Mouse (Mus musculus) liver, adult 2 months (tissue): ENCODE results near the gene Slc12a8. TPM values are rescaled to one million over a fixed set of nuclear protein-coding genes. Genes with fewer than 3 reads are reported as not detected.

Source experiments
- DNase-seq: peaks from one replicate; pipeline ENCODE4 v3.0.0-alpha.2; 2011; ENCODE audit warnings: low read depth, low spot score; ENCODE audit errors: extremely low read depth
- H3K27ac ChIP-seq: fragments of 200-500 bp; replicated peaks from 2 replicates; pipeline ENCODE4 v1.5.1; 2012; ENCODE audit warnings: low read depth, mild to moderate bottlenecking, control low read depth, inconsistent platforms, low read length; ENCODE audit not compliant: insufficient read depth
- H3K27me3 ChIP-seq: fragments of 200-500 bp; 2 replicates; pipeline ENCODE4 v1.6.1; 2012; ENCODE audit warnings: mild to moderate bottlenecking, moderate library complexity, low read length, inconsistent platforms; ENCODE audit not compliant: control insufficient read depth, insufficient read depth
- H3K36me3 ChIP-seq: fragments of 200-500 bp; 2 replicates; pipeline ENCODE4 v1.6.1; 2012; ENCODE audit warnings: low read length, inconsistent platforms; ENCODE audit not compliant: control insufficient read depth, insufficient read depth
- H3K4me1 ChIP-seq: fragments of 200-500 bp; 2 replicates; pipeline ENCODE4 v1.6.1; 2011; ENCODE audit warnings: low read length; ENCODE audit not compliant: control insufficient read depth, insufficient read depth
- H3K4me3 ChIP-seq: fragments of 200-500 bp; 2 replicates; pipeline ENCODE4 v1.5.1; 2011; ENCODE audit warnings: low read depth, mild to moderate bottlenecking, control low read depth, low read length, moderate library complexity; ENCODE audit not compliant: insufficient read depth
- H3K79me2 ChIP-seq: fragments of 200-500 bp; 2 replicates; pipeline ENCODE4 v1.6.1; 2012; ENCODE audit warnings: inconsistent platforms, mild to moderate bottlenecking, low read length, moderate library complexity; ENCODE audit not compliant: control insufficient read depth, insufficient read depth
- H3K9ac ChIP-seq: fragments of 200-500 bp; 2 replicates; pipeline ENCODE4 v1.6.1; 2012; ENCODE audit warnings: low read depth, mild to moderate bottlenecking, control low read depth, inconsistent platforms, low read length
- CTCF ChIP-seq: fragments of 200-500 bp; IDR thresholded peaks from 2 replicates; pipeline ENCODE4 v1.5.1; 2011; ENCODE audit warnings: low read depth, low read length, control low read depth
- POLR2A ChIP-seq: fragments of 200-500 bp; IDR thresholded peaks from 2 replicates; pipeline ENCODE4 v1.6.1; 2011; ENCODE audit warnings: low read length, control low read depth; ENCODE audit not compliant: insufficient read depth; ENCODE audit errors: extremely low read depth
- WGBS: fragments of 180-500 bp; shearing (Covaris S2); methylation state at CpG from one replicate; pipeline ENCODE4 v1.1.7; 2018; 5-methylcytosine and 5-hydroxymethylcytosine counted together
- polyA plus RNA-seq: library from polyadenylated mRNA; depleted of rRNA; stranded (reverse); fragments of >200 nt; gene quantifications from 2 replicates; pipeline ENCODE4 v1.2.3, GENCODE M21; 2012; rRNA removed
- total RNA-seq: library from RNA; depleted of rRNA; stranded (reverse); fragments of >200 nt; gene quantifications from 2 replicates; pipeline ENCODE4 v1.2.3, GENCODE M21; 2014; rRNA removed

The Slc12a8 gene
- total and polyA plus RNA-seq, 2 experiments: 0.09 to 0.32 TPM

DNA sequence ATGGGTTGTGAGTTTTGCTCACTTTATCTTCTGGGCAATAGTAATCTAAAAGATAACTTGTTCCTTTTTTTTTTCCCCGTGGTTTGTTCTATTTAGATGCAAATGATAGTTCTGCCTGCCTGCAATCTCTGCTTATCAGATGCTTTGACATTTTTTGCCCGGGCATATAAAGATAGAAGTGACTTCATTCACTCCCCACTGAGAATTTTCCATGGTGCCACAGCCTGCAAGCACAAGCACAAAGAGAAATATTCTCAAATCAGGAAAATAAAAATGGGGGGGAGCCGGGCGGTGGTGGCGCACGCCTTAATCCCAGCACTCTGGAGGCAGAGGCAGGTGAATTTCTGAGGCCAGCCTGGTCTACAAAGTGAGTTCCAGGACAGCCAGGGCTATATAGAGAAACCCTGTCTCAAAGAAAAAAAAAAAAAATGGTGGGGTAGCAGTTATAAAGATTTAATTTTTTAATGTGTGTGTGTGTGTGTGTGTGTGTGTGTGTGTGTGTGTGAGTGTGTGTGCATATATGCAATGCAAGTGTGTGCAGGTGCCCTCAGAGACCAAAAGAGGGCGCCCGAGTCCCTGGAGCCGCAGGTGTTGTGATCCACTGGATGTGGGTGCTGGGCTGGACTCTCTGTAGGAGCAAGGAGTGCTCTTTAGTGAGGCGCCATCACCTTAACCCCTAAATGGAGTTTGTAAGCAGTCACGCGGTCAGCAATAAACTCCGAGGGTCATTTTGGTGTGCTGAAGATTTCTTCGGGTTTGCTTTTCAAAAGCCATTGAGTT, 189.2 kb downstream of the Slc12a8 start:
- WGBS: 94% methylated on average over 14 of the region's 14 CpGs
- TF ChIP-seq POLR2A (no peak), CTCF (no peak)

GRCm38 (mm10) chr16:33708031-33708430, 190.9 kb downstream of the Slc12a8 start:
- peaks cover 2% of the 10 kb centered on the region; the same call in 1 of the 2 replicates for H3K36me3 ChIP-seq
- H3K79me2 ChIP-seq: no peaks in the 10 kb centered on the region; the same call in 1 of the 2 replicates
- 83% methylated on average over 10 of the region's 10 CpGs for WGBS
- H3K27ac ChIP-seq: no peak overlapping the region
- no peak for TF ChIP-seq CTCF
- TF ChIP-seq POLR2A: no peak
- no peak for DNase-seq
- H3K4me3 ChIP-seq: no peak overlapping the region
- no peak overlapping the region for H3K9ac ChIP-seq
- H3K27me3 ChIP-seq: no peaks in the 10 kb centered on the region
- no peaks in the 10 kb centered on the region; the same call in 1 of the 2 replicates for H3K4me1 ChIP-seq

More for the DNA sequence above, 189.2 kb downstream of the Slc12a8 start:
- no peak overlapping the region for H3K27ac ChIP-seq
- DNase-seq: no peak
- H3K4me1 ChIP-seq: no peaks in the 10 kb centered on the region; the same call in 1 of the 2 replicates
- no peaks in the 10 kb centered on the region for H3K27me3 ChIP-seq
- H3K4me3 ChIP-seq: no peak overlapping the region
- no peaks in the 10 kb centered on the region; the same call in 1 of the 2 replicates for H3K79me2 ChIP-seq
- peaks cover 2% of the 10 kb centered on the region; the same call in 1 of the 2 replicates for H3K36me3 ChIP-seq
- H3K9ac ChIP-seq: no peak overlapping the region

- TF ChIP-seq POLR2A: no peak
- no peak for TF ChIP-seq CTCF
These were observed 191.7 kb downstream of the Slc12a8 start for GRCm38 (mm10) chr16:33708585-33709397.

More at GRCm38 (mm10) chr16:33708585-33709397, 191.7 kb downstream of the Slc12a8 start:
- WGBS: 94% methylated on average over 12 of the region's 12 CpGs
- Histone ChIP-seq H3K36me3 (peaks cover 2% of the 10 kb centered on the region; the same call in 1 of the 2 replicates), H3K27ac (no peak overlapping the region), H3K4me3 (no peak overlapping the region), H3K27me3 (no peaks in the 10 kb centered on the region), H3K9ac (no peak overlapping the region), H3K4me1 (peaks cover 1% of the 10 kb centered on the region), H3K79me2 (no peaks in the 10 kb centered on the region; the same call in 1 of the 2 replicates)
- no peak for DNase-seq

Other genes with a start within 250 kb of the Slc12a8 start
- gene Zfp148, start 136.5 kb upstream of the Slc12a8 start, total RNA-seq: 15.4 and 15.6 TPM in 2 replicates
- gene Zfp148, start 136.5 kb upstream of the Slc12a8 start, polyA plus RNA-seq: 4.3 TPM in 2 replicates
- 8.6 and 12.6 TPM in 2 replicates for gene Heg1, start 167.0 kb downstream of the Slc12a8 start, total RNA-seq
- 5.7 and 5.8 TPM in 2 replicates for gene Heg1, start 167.0 kb downstream of the Slc12a8 start, polyA plus RNA-seq